Mouse (Mus musculus): ENCODE data around the gene Nabp2. TPM values are rescaled to one million over a fixed set of nuclear protein-coding genes. Genes with fewer than 3 reads are reported as not detected.

Gene Nabp2
- polyA plus RNA-seq, 1 experiment from 2014 or later: 142 TPM

DNA sequence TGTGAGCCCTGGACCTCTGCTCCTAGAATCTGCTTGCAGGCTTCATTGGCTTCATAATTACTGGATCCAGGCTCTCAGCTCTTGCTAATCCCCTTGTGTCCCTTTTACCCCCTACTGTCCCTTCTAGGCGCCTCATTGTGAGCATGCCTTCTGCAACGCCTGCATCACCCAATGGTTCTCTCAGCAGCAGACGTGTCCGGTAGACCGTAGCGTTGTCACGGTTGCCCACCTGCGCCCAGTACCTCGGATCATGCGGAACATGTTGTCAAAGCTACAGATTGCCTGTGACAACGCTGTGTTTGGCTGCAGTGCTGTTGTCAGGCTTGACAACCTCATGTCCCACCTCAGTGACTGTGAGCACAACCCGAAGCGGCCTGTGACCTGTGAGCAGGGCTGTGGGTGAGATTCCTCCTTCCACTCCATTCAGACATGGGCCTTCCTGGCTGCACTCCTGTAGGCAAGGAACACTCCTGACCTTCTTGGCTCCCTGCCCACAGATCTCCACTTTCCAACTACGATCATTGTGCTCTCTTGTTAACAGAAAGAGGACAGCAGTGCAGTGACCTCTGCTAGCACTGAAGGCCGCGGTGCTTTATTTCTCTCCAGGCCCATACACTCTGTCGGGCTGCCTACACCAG lies 24.0 kb upstream of the Nabp2 start:
- no peak overlapping the region for H3K9ac ChIP-seq (replicated peaks; ENCODE audit: low read length)
- no peaks in the 10 kb centered on the region for H3K4me1 ChIP-seq (ENCODE audit: control insufficient read depth, insufficient read depth, low read length)
- no peak overlapping the region for H3K27ac ChIP-seq (replicated peaks; ENCODE audit: low read depth, low read length)
- no peaks in the 10 kb centered on the region for H3K27me3 ChIP-seq (ENCODE audit: control insufficient read depth, insufficient read depth, low read length)
- H3K9me3 ChIP-seq (ENCODE audit: control insufficient read depth, low read length): no peaks in the 10 kb centered on the region
- DNase-seq (no peak), ATAC-seq (ENCODE audit: low FRiP score, low TSS enrichment) (no peak)
- WGBS: 58% methylated on average over 17 of the region's 17 CpGs
- no peak overlapping the region for H3K4me3 ChIP-seq (replicated peaks; ENCODE audit: low read depth, low read length)
- H3K36me3 ChIP-seq (ENCODE audit: control insufficient read depth, insufficient read depth, low read length): peaks cover 76% of the 10 kb centered on the region
- no peak overlapping the region for H3K4me2 ChIP-seq (ENCODE audit: low read length)

DNA sequence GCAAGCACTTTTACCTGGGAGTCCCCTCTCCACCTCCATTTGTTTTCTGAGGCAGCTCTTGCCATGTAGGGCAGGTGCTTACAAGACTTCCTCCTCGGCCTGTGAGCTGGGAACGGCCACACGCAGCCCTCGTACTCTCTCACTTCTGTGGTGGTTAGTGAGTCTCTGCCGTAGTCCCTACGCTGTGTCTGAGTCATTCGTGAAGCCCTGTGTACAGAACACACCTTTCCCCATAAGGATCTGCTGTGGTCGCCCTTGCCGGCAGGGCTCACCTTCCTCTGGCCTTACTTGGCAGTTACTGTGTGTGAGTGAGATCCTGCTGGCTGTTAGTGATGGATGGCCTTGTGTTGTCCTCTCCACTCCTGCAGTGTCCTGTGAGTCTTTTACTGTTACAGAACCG lies 23.4 kb upstream of the Nabp2 start:
- no peaks in the 10 kb centered on the region for H3K4me1 ChIP-seq (ENCODE audit: control insufficient read depth, insufficient read depth, low read length)
- DNase-seq: no peak
- 90% methylated on average over 10 of the region's 10 CpGs for WGBS
- no peaks in the 10 kb centered on the region for H3K27me3 ChIP-seq (ENCODE audit: control insufficient read depth, insufficient read depth, low read length)
- H3K27ac ChIP-seq (replicated peaks; ENCODE audit: low read depth, low read length): no peak overlapping the region
- H3K36me3 ChIP-seq (ENCODE audit: control insufficient read depth, insufficient read depth, low read length): peaks cover 75% of the 10 kb centered on the region
- no peaks in the 10 kb centered on the region for H3K9me3 ChIP-seq (ENCODE audit: control insufficient read depth, low read length)
- no peak overlapping the region for H3K4me3 ChIP-seq (replicated peaks; ENCODE audit: low read depth, low read length)
- no peak for ATAC-seq (ENCODE audit: low FRiP score, low TSS enrichment)
- no peak overlapping the region for H3K9ac ChIP-seq (replicated peaks; ENCODE audit: low read length)
- H3K4me2 ChIP-seq (ENCODE audit: low read length): no peak overlapping the region

DNA sequence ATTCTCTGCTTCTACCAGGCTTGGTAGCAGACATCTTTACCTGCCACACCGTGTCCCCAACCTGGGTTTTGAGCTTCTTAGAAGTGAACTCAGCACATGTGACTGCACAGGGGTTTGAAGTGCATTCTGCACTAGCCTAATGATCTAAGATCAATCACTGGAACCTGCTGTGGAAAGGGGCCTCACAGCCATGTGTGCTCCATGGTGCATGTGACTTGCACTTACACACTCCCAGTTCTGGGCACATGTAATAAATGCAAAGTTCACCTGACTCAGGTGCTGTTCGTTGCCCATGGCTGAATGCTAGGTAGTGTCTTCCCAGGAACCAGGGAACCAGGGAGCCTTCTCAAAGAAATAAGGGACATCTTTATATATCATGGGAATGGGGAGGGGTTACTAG lies 22.1 kb upstream of the Nabp2 start:
- 97% methylated on average over 2 of the region's 2 CpGs for WGBS
- H3K27me3 ChIP-seq (ENCODE audit: control insufficient read depth, insufficient read depth, low read length): no peaks in the 10 kb centered on the region
- H3K27ac ChIP-seq (replicated peaks; ENCODE audit: low read depth, low read length): no peak overlapping the region
- no peaks in the 10 kb centered on the region for H3K9me3 ChIP-seq (ENCODE audit: control insufficient read depth, low read length)
- peaks cover 77% of the 10 kb centered on the region for H3K36me3 ChIP-seq (ENCODE audit: control insufficient read depth, insufficient read depth, low read length)
- no peak overlapping the region for H3K4me2 ChIP-seq (ENCODE audit: low read length)
- H3K4me1 ChIP-seq (ENCODE audit: control insufficient read depth, insufficient read depth, low read length): no peaks in the 10 kb centered on the region
- no peak overlapping the region for H3K9ac ChIP-seq (replicated peaks; ENCODE audit: low read length)
- ATAC-seq (ENCODE audit: low FRiP score, low TSS enrichment) (no peak), DNase-seq (no peak)
- H3K4me3 ChIP-seq (replicated peaks; ENCODE audit: low read depth, low read length): no peak overlapping the region

DNA sequence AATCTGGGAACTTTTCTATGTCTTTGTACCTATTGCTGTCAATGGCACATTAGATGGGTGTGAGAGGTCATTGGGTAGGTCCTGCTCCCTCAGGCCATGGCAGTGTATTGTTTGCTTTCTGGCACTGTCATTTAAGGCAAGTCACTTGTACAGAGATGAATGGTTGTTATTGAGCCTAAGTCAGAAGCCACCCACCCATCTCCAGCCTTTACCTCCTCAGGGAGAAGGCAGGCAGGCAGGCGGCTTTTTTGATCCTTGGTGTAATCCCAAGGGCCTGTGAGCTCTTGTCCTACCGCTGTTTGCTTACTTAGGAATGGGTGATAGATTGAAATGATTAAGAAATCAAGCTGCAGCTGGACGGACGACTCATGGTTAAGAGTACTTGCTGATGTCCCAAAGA lies 18.2 kb upstream of the Nabp2 start:
- Histone ChIP-seq H3K9me3 (ENCODE audit: control insufficient read depth, low read length) (no peaks in the 10 kb centered on the region), H3K36me3 (ENCODE audit: control insufficient read depth, insufficient read depth, low read length) (peaks cover 62% of the 10 kb centered on the region), H3K9ac (replicated peaks; ENCODE audit: low read length) (no peak overlapping the region), H3K27ac (replicated peaks; ENCODE audit: low read depth, low read length) (no peak overlapping the region), H3K4me3 (replicated peaks; ENCODE audit: low read depth, low read length) (no peak overlapping the region), H3K4me2 (ENCODE audit: low read length) (no peak overlapping the region), H3K27me3 (ENCODE audit: control insufficient read depth, insufficient read depth, low read length) (no peaks in the 10 kb centered on the region), H3K4me1 (ENCODE audit: control insufficient read depth, insufficient read depth, low read length) (no peaks in the 10 kb centered on the region)
- DNase-seq: no peak
- 86% methylated on average over 4 of the region's 4 CpGs for WGBS
- ATAC-seq (ENCODE audit: low FRiP score, low TSS enrichment): no peak

DNA sequence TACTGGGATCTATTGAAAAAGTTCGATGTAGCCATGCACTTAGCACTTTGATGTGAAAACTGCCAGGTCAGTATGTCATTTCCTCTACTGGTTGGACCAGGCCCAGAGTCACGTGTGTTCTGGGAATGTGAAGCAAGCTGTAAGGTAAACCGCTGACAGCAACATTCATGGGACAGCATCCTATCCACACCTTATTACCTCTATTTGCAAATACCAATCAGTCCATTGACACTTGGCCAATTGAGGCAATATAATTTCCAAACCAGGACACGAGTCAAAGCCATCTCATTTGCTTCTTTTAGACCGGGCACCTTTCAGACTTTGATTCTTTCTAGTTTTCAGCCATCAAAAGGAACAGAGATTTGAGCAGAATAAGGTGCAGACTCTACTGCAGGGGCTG lies 17.8 kb upstream of the Nabp2 start:
- 98% methylated on average over 5 of the region's 5 CpGs for WGBS
- ATAC-seq (ENCODE audit: low FRiP score, low TSS enrichment) (no peak), DNase-seq (no peak)
- Histone ChIP-seq H3K4me3 (replicated peaks; ENCODE audit: low read depth, low read length) (no peak overlapping the region), H3K27ac (replicated peaks; ENCODE audit: low read depth, low read length) (no peak overlapping the region), H3K9ac (replicated peaks; ENCODE audit: low read length) (no peak overlapping the region), H3K27me3 (ENCODE audit: control insufficient read depth, insufficient read depth, low read length) (no peaks in the 10 kb centered on the region), H3K4me2 (ENCODE audit: low read length) (no peak overlapping the region), H3K9me3 (ENCODE audit: control insufficient read depth, low read length) (no peaks in the 10 kb centered on the region), H3K4me1 (ENCODE audit: control insufficient read depth, insufficient read depth, low read length) (no peaks in the 10 kb centered on the region), H3K36me3 (ENCODE audit: control insufficient read depth, insufficient read depth, low read length) (peaks cover 63% of the 10 kb centered on the region)

DNA sequence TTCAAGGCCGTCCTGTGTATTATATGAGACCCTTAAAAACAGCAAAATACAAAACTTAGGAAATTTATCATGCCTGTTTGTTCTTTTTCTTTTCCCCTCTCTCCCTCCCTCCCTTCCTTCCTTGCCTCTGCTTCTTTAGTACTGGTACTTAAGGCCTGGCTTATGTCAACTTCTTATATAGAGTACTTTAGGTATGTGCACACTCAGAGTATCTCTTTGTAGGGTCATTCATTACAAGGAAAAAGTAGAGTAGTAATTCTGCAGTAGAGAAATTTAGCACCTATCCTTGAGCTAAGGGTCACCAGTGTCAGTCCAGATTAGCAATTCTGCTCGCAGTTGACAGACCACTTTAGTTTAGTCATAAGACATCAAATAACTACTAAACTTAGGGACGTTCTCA lies 14.0 kb upstream of the Nabp2 start:
- no peak for DNase-seq
- Histone ChIP-seq H3K9ac (replicated peaks; ENCODE audit: low read length) (no peak overlapping the region), H3K27ac (replicated peaks; ENCODE audit: low read depth, low read length) (no peak overlapping the region), H3K9me3 (ENCODE audit: control insufficient read depth, low read length) (no peaks in the 10 kb centered on the region), H3K36me3 (ENCODE audit: control insufficient read depth, insufficient read depth, low read length) (peaks cover 78% of the 10 kb centered on the region), H3K4me3 (replicated peaks; ENCODE audit: low read depth, low read length) (no peak overlapping the region), H3K4me1 (ENCODE audit: control insufficient read depth, insufficient read depth, low read length) (no peaks in the 10 kb centered on the region), H3K27me3 (ENCODE audit: control insufficient read depth, insufficient read depth, low read length) (no peaks in the 10 kb centered on the region), H3K4me2 (ENCODE audit: low read length) (no peak overlapping the region)
- WGBS: 95% methylated on average over 3 of the region's 3 CpGs
- no peak for ATAC-seq (ENCODE audit: low FRiP score, low TSS enrichment)

DNA sequence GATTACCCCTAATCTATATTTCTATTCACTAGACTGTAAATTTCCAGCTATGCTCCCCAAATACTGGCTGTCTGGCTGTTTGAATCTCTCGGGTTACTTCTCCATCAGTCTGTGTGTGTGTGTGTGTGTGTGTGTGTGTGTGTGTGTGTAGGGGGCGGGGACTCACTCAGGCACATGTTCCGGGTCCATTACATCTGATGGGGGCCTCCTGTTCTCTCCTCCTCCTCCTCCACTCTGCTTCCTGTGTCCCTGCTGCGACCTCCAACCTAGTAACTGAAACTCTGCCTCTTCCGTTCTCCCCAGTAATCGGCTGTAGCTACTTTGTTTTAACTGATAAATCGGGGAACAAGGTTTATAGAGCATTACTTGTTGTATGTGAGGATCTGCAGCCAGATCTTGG lies 13.3 kb upstream of the Nabp2 start:
- WGBS: 83% methylated on average over 7 of the region's 7 CpGs
- H3K9me3 ChIP-seq (ENCODE audit: control insufficient read depth, low read length): no peaks in the 10 kb centered on the region
- H3K27me3 ChIP-seq (ENCODE audit: control insufficient read depth, insufficient read depth, low read length): no peaks in the 10 kb centered on the region
- no peaks in the 10 kb centered on the region for H3K4me1 ChIP-seq (ENCODE audit: control insufficient read depth, insufficient read depth, low read length)
- no peak overlapping the region for H3K27ac ChIP-seq (replicated peaks; ENCODE audit: low read depth, low read length)
- H3K4me3 ChIP-seq (replicated peaks; ENCODE audit: low read depth, low read length): no peak overlapping the region
- no peak for DNase-seq
- ATAC-seq (ENCODE audit: low FRiP score, low TSS enrichment): no peak
- H3K9ac ChIP-seq (replicated peaks; ENCODE audit: low read length): no peak overlapping the region
- H3K4me2 ChIP-seq (ENCODE audit: low read length): no peak overlapping the region
- H3K36me3 ChIP-seq (ENCODE audit: control insufficient read depth, insufficient read depth, low read length): peaks cover 78% of the 10 kb centered on the region

DNA sequence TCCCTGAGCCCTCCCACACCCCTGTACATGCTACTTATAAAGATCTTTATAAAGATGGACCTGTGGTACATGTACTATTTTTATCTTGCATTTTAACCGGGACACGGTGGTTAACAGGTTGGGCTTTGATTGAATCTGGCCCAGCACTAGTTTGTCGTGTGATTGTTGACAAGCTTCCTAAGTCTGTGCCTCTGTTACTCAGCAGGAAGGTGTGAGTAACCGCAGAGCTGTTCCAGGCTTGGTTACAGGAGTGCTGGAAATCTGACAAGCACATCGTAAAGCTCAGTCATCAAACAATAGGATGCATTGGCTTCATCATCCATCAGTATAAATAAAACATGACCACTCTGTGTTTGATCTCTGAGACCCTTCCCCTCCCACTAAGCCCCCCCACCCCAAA lies 11.1 kb upstream of the Nabp2 start:
- ATAC-seq (ENCODE audit: low FRiP score, low TSS enrichment): no peak
- Histone ChIP-seq H3K4me2 (ENCODE audit: low read length) (no peak overlapping the region), H3K36me3 (ENCODE audit: control insufficient read depth, insufficient read depth, low read length) (peaks cover 77% of the 10 kb centered on the region), H3K4me1 (ENCODE audit: control insufficient read depth, insufficient read depth, low read length) (no peaks in the 10 kb centered on the region), H3K4me3 (replicated peaks; ENCODE audit: low read depth, low read length) (no peak overlapping the region), H3K27me3 (ENCODE audit: control insufficient read depth, insufficient read depth, low read length) (no peaks in the 10 kb centered on the region), H3K9me3 (ENCODE audit: control insufficient read depth, low read length) (no peaks in the 10 kb centered on the region), H3K9ac (replicated peaks; ENCODE audit: low read length) (no peak overlapping the region), H3K27ac (replicated peaks; ENCODE audit: low read depth, low read length) (no peak overlapping the region)
- no peak for DNase-seq
- 86% methylated on average over 5 of the region's 5 CpGs for WGBS

DNA sequence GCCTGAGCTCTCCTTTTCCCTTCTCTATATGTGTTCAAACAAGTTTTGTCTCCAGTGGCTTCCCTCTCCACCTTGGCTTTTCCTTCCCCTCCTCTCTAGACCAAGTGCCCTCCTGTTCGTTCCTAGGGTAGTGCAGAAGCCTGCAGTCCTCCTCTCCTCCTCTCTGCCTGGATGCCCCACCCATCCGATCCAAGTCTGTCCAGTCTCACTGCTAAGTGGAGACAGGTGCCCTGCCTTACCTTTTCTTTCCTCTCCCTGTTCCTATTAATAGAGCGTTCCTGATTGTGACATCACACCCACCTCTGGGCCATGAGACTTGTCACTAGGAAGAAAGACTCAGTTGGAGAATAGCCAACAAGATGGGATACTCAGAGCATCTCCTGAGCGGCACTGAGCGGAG lies 3.6 kb upstream of the Nabp2 start:
- H3K4me1 ChIP-seq (ENCODE audit: control insufficient read depth, insufficient read depth, low read length): peaks cover 16% of the 10 kb centered on the region
- no peak overlapping the region for H3K4me3 ChIP-seq (replicated peaks; ENCODE audit: low read depth, low read length)
- WGBS: 95% methylated on average over 5 of the region's 5 CpGs
- no peaks in the 10 kb centered on the region for H3K27me3 ChIP-seq (ENCODE audit: control insufficient read depth, insufficient read depth, low read length)
- ATAC-seq (ENCODE audit: low FRiP score, low TSS enrichment) (no peak), DNase-seq (no peak)
- no peak overlapping the region for H3K27ac ChIP-seq (replicated peaks; ENCODE audit: low read depth, low read length)
- H3K36me3 ChIP-seq (ENCODE audit: control insufficient read depth, insufficient read depth, low read length): peaks cover 51% of the 10 kb centered on the region
- H3K9ac ChIP-seq (replicated peaks; ENCODE audit: low read length): no peak overlapping the region
- H3K9me3 ChIP-seq (ENCODE audit: control insufficient read depth, low read length): no peaks in the 10 kb centered on the region
- no peak overlapping the region for H3K4me2 ChIP-seq (ENCODE audit: low read length)
